Mouse (Mus musculus): ENCODE measurements at regions not wholly inside any gene's neighbourhood (a gene's known extent, or its start where the extent isn't known, plus 50 kb on each side); places are given as distances from the start of the nearest gene placed in this dataset.

DNA sequence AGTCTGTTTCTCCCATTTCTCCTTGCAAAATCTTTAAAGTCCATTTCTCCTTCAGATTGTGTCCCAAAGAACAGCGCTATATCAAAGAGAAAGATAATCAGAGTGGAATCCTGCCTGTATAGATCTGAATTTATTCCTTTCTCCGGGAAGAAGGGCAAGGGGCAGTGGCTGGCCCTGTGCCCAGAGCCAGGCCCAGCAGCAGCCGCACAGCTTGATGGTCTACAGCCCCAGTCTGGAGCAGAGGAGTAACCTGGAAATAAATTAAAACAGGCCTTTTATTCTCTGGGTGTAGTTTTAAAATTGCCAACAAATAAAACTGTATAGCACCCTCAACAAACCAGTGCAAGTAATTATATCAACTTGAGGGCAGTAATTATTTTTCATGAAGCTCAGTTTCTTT, 204.5 kb downstream of the Fam43a start:
- TF ChIP-seq CTCF (IDR thresholded peaks at IDR 0.05; ENCODE audit: low read depth) (no peak), EP300 (optimal IDR thresholded peaks at IDR 0.05) (no peak)

Data from stomach, postnatal 0 days (tissue).